Mouse (Mus musculus) forebrain, embryonic 11.5 days (tissue): ENCODE measurements at regions not wholly inside any gene's neighbourhood (a gene's known extent, or its start where the extent isn't known, plus 50 kb on each side); places are given as distances from the start of the nearest gene placed in this dataset.

Experiments
- ATAC-seq: fragments of 200-750 bp; cut with Nextera tagmentation; replicated peaks from 2 replicates; pipeline ENCODE4 v1.8.0; 2017; ENCODE audit warnings: moderate TSS enrichment; ENCODE audit not compliant: low FRiP score
- DNase-seq: peaks from one replicate; pipeline ENCODE4 v3.0.0-alpha.2; 2017; ENCODE audit warnings: low spot score
- H3K27ac ChIP-seq: fragments of 300-500 bp; sonication (generic); 2 replicates; pipeline ENCODE4 v1.5.1; 2014; ENCODE audit warnings: low read depth, low read length
- H3K27me3 ChIP-seq: fragments of 300-500 bp; sonication (generic); 2 replicates; pipeline ENCODE4 v1.6.1; 2014; ENCODE audit warnings: mild to moderate bottlenecking, low read length, mixed read lengths; ENCODE audit not compliant: control insufficient read depth, insufficient read depth
- H3K36me3 ChIP-seq: fragments of 300-500 bp; sonication (generic); 2 replicates; pipeline ENCODE4 v1.6.1; 2014; ENCODE audit warnings: mild to moderate bottlenecking, low read length, moderate library complexity, mixed read lengths; ENCODE audit not compliant: control insufficient read depth, insufficient read depth
- H3K4me1 ChIP-seq: fragments of 300-500 bp; sonication (generic); replicated peaks from 2 replicates; pipeline ENCODE4 v1.6.1; 2014; ENCODE audit warnings: low read length, mixed read lengths; ENCODE audit not compliant: control insufficient read depth, insufficient read depth
- H3K4me2 ChIP-seq: fragments of 300-500 bp; sonication (generic); 2 replicates; pipeline ENCODE4 v1.6.1; 2014; ENCODE audit warnings: low read depth, mild to moderate bottlenecking, low read length, moderate library complexity, mixed read lengths; ENCODE audit not compliant: severe bottlenecking
- H3K4me3 ChIP-seq: fragments of 300-500 bp; sonication (generic); 2 replicates; pipeline ENCODE4 v1.5.1; 2014; ENCODE audit warnings: low read depth, low read length
- H3K9ac ChIP-seq: fragments of 300-500 bp; sonication (generic); 2 replicates; pipeline ENCODE4 v1.6.1; 2014; ENCODE audit warnings: low read length
- H3K9me3 ChIP-seq: fragments of 300-500 bp; sonication (generic); 2 replicates; pipeline ENCODE4 v1.6.1; 2016; ENCODE audit warnings: low read length, mixed read lengths; ENCODE audit not compliant: control insufficient read depth
- WGBS: fragments of 180-500 bp; shearing (Covaris S2); extraction: QIAGEN DNeasy Blood & Tissue Kit; methylation state at CpG from one replicate; pipeline ENCODE4 v1.1.7; 2014; 5-methylcytosine and 5-hydroxymethylcytosine counted together

DNA sequence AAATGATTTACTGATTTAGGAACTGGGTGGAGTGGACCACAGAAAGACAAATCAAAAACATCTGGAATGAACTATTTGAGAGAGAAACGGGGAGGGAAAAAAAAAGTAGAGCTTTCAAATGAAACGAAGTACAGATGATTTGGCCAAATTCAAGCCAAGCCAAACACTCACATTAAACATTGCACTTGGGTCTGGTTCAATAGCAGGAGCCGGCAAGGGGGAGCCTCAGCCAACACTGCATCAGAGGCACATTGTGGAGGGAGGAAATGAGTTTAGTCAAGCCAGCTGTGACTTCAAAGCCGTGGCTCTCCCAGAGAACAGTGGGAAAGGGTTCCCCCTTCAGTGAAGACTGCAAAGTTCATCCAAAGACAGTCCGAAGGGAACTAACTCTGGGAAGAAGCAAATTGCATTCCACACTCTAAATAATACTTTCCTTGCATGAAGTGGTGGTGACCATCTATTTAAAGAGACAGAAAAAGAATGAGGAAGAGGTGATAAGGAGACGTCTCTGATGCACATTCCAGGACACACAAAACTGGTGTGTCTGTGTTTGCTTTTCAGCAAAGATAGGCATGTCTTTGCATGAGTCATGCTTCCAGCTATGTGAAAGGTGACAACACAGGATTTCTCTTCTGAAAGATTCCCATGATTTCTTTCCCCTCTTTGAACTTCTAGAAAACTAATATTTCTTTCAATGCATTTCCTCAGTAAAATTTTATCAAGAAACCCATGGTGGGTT, 504.5 kb downstream of the Gsdmc2 start:
- H3K4me2 ChIP-seq, result no peak overlapping the region
- WGBS, result 48% methylated on average over 6 of the region's 6 CpGs
- H3K4me1 ChIP-seq, result no peaks in the 10 kb centered on the region
- no peaks in the 10 kb centered on the region for H3K9me3 ChIP-seq
- H3K9ac ChIP-seq, result no peak overlapping the region
- H3K4me3 ChIP-seq, result no peak overlapping the region
- H3K27ac ChIP-seq, result no peak overlapping the region
- DNase-seq (peak; percentile 58), ATAC-seq (no peak)
- no peaks in the 10 kb centered on the region for H3K27me3 ChIP-seq
- no peaks in the 10 kb centered on the region for H3K36me3 ChIP-seq

DNA sequence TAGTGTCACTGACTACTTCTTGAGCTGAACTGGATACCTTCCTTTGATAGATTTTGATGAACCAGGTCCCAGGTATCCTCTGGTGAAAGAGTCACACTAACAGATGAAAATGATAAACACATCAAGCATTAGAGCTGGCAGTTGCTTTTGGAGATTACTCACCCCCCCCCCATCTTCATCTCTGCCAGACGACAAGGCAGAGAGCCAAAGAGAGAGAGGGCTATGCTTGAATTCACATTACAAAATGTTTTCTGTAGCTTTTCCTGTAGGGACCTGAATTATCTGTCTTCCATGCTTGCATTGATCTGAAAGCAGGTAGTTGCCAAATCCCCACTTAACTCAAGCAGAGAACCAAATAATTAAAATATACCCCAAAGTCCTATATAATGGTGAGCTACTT, 525.3 kb downstream of the Gsdmc2 start:
- Histone ChIP-seq H3K4me1 (no peaks in the 10 kb centered on the region), H3K27ac (no peak overlapping the region), H3K9me3 (no peaks in the 10 kb centered on the region), H3K4me2 (no peak overlapping the region), H3K4me3 (no peak overlapping the region), H3K36me3 (no peaks in the 10 kb centered on the region), H3K9ac (no peak overlapping the region), H3K27me3 (no peaks in the 10 kb centered on the region)
- DNase-seq (no peak), ATAC-seq (no peak)
- WGBS, result 68% methylated on average over 1 of the region's 1 CpGs

DNA sequence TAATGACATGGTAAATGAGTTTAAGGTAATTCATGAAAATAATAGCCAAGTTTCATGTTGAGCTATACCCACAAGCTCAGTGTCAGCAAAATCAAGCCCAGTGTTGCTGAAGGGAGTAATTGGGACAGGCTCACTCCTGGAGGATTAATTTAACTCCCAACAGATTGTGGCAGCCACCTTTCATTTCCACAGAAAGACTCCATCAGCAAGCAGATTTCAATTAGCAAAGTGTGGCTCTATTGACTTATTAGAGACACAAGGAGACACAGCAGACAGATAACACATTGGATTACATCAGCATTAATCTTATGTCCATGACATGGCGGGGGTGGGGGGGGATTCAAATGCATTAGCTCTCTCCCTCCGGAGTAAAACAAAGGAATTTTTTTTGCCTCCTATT, 534.6 kb downstream of the Gsdmc2 start:
- no peak overlapping the region for H3K27ac ChIP-seq
- no peak overlapping the region for H3K4me2 ChIP-seq
- no peak for DNase-seq
- no peak for ATAC-seq
- H3K27me3 ChIP-seq, result no peaks in the 10 kb centered on the region
- no peaks in the 10 kb centered on the region for H3K9me3 ChIP-seq
- no peak overlapping the region for H3K4me3 ChIP-seq
- no peak overlapping the region for H3K9ac ChIP-seq
- 70% methylated on average over 2 of the region's 2 CpGs for WGBS
- H3K4me1 ChIP-seq, result no peaks in the 10 kb centered on the region
- H3K36me3 ChIP-seq, result no peaks in the 10 kb centered on the region

DNA sequence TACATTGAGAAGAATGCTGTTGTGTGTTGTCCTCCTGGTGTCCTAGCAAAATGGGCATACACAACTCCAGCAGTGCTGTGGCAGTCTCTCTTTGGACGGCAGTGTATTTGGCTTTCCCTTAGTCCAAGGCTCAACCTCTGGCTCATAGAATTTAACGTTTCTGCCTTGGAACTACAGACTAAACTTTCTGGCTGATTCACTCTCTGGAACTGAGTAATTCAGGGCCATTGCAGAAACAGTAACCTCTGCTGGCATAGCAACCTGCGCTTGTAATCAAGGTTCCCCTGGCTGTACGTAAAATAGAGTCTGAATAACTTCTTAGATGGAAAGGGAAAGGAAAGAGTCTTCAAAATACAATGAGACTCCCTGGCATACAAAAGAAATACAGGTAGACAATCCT, 545.7 kb downstream of the Gsdmc2 start:
- Histone ChIP-seq H3K9me3 (no peaks in the 10 kb centered on the region), H3K36me3 (no peaks in the 10 kb centered on the region), H3K27ac (no peak overlapping the region), H3K4me2 (no peak overlapping the region), H3K4me1 (no peaks in the 10 kb centered on the region), H3K4me3 (no peak overlapping the region), H3K9ac (no peak overlapping the region), H3K27me3 (no peaks in the 10 kb centered on the region)
- WGBS, result 86% methylated on average over 4 of the region's 4 CpGs
- no peak for DNase-seq
- ATAC-seq, result no peak

DNA sequence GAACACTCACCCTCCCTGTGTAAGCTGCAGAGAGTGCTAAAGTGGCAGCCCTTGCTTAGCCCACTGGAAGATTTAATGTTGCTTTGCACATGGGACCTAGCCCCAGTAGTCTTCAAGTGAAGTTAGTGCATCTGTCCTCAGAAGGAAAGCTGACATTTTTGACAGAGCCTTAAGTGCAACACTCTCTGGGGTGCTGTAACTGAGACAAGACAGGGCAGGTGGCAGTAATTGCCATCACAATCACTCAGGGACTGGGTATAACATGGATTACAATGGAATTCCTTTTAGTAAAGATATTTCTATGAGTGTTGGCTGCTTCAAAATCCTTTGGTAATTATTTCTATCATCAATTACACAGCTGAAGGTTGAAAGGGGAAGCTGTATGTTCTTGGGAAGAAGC, 556.4 kb downstream of the Gsdmc2 start:
- Histone ChIP-seq H3K4me3 (no peak overlapping the region), H3K27ac (no peak overlapping the region), H3K36me3 (no peaks in the 10 kb centered on the region), H3K4me2 (no peak overlapping the region), H3K27me3 (no peaks in the 10 kb centered on the region), H3K4me1 (no peaks in the 10 kb centered on the region), H3K9ac (no peak overlapping the region), H3K9me3 (no peaks in the 10 kb centered on the region)
- no peak for DNase-seq
- ATAC-seq, result no peak

DNA sequence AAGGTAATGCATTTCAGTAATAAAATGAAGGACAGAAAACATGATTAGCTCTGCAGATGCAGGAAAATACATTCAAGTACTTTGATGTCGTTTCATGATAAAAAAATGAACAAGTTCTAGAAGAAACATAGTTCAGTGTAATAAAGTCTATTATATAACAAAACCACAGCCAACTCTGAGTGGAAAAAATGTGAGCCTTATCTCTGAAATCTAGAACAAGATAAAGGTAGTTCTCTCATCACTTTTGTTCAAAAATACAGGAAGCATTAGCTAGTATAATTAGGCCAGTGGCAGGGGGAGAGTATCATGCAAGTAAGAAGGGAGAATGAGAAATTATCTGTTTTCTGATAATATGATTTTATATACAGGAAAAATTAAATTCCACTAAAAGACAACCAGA, 559.0 kb downstream of the Gsdmc2 start:
- H3K36me3 ChIP-seq, result no peaks in the 10 kb centered on the region
- H3K27me3 ChIP-seq, result no peaks in the 10 kb centered on the region
- no peak overlapping the region for H3K27ac ChIP-seq
- H3K4me1 ChIP-seq, result no peaks in the 10 kb centered on the region
- no peak overlapping the region for H3K4me3 ChIP-seq
- no peak for DNase-seq
- no peak overlapping the region for H3K4me2 ChIP-seq
- H3K9me3 ChIP-seq, result no peaks in the 10 kb centered on the region
- WGBS, result 82% methylated on average over 1 of the region's 1 CpGs
- no peak for ATAC-seq
- no peak overlapping the region for H3K9ac ChIP-seq

DNA sequence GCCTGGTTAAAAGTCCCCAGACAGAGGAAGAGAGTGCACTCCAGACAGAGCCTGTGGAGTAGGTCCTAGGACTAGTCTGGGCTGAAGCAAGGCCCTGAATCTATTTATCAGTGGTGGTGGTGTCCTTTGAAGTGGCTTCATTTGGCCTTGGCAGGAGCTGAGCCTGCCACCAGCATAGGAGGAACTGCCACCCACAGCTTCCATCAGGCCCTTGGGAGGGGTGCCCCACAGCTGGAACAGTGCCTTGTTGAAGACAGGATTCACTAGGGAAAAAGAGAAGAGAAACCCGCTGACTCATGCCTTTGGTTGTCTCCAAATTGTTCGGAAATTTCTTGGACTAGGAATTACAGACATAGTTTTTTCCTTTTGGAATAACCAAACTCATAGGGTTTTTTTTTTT, 574.6 kb downstream of the Gsdmc2 start:
- H3K9me3 ChIP-seq, result no peaks in the 10 kb centered on the region
- ATAC-seq, result no peak
- WGBS, result 96% methylated on average over 2 of the region's 2 CpGs

DNA sequence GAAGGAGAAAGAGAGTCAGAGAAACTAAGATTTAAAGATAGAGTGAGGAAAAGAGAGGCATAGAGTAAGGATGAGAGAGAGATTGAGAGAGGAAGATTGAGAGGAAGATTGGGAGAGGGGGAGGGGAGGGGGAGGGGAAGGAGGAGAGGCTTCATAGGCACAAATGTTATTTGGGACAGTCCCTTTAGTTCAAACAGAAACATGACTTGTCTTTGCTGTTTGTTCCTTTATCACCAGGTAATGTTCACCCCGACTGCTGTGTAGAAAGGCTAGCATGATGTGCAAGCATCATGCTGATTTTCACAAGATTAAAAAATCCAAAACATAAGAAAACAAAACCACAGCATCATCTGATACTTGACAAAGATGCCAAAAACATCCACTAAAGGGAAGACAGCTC, 579.1 kb downstream of the Gsdmc2 start:
- no peak overlapping the region for H3K27ac ChIP-seq
- H3K4me3 ChIP-seq, result no peak overlapping the region
- H3K4me1 ChIP-seq, result no peaks in the 10 kb centered on the region
- H3K36me3 ChIP-seq, result no peaks in the 10 kb centered on the region
- WGBS, result 75% methylated on average over 1 of the region's 1 CpGs
- no peak for DNase-seq
- H3K9me3 ChIP-seq, result no peaks in the 10 kb centered on the region
- H3K9ac ChIP-seq, result no peak overlapping the region
- no peak overlapping the region for H3K4me2 ChIP-seq
- ATAC-seq, result no peak
- H3K27me3 ChIP-seq, result no peaks in the 10 kb centered on the region

More for the DNA sequence above, 574.6 kb downstream of the Gsdmc2 start:
- no peaks in the 10 kb centered on the region for H3K27me3 ChIP-seq
- H3K4me3 ChIP-seq, result no peak overlapping the region
- DNase-seq, result no peak
- no peak overlapping the region for H3K4me2 ChIP-seq
- no peak overlapping the region for H3K27ac ChIP-seq
- H3K9ac ChIP-seq, result no peak overlapping the region
- H3K4me1 ChIP-seq, result no peaks in the 10 kb centered on the region
- no peaks in the 10 kb centered on the region for H3K36me3 ChIP-seq

DNA sequence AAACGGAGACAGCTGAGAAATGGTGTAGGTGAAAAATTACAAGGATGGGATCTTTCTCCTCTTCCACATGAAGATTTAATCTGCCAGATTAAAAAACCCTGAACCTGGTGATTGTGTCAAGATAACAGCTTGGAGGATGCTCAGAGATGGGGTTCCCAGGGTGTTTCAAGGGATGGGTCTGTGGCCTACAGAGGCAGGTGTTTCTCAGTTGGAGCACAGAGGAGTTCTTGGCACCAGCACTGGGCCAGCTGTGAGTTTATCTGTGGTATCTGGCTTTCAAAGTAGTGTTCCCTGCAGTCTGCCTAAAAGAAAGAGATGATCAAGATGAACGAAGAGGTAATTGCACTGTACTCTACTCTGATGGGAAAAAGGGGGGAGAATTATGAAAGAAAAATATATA, 589.2 kb downstream of the Gsdmc2 start:
- H3K9ac ChIP-seq, result no peak overlapping the region
- H3K4me3 ChIP-seq, result no peak overlapping the region
- no peaks in the 10 kb centered on the region for H3K9me3 ChIP-seq
- H3K4me2 ChIP-seq, result no peak overlapping the region
- no peak for ATAC-seq
- H3K27ac ChIP-seq, result no peak overlapping the region
- no peaks in the 10 kb centered on the region for H3K27me3 ChIP-seq
- H3K36me3 ChIP-seq, result no peaks in the 10 kb centered on the region
- WGBS, result 85% methylated on average over 2 of the region's 2 CpGs
- no peak for DNase-seq
- H3K4me1 ChIP-seq, result no peaks in the 10 kb centered on the region
